Mouse (Mus musculus) cerebellum, adult 18-20 months (tissue): ENCODE measurements around the gene Podxl.
A peak's percentile ranks its signal among the peaks of the same experiment; 100 is the strongest.
"Not testable (repeated sequence)": the region's sequence is repeated elsewhere in the genome, so short reads cannot be mapped to it uniquely, and the experiment has no call there.

Source experiments
- DNase-seq, 2 experiments: peaks; one replicate each; pipeline ENCODE4 v3.0.0; 2021

The Podxl gene

GRCm38 (mm10) chr6:31564901-31565391 lies 1.2 kb upstream of the Podxl start:
- peak in 1 of 2 experiments; percentile 6 for DNase-seq

DNA sequence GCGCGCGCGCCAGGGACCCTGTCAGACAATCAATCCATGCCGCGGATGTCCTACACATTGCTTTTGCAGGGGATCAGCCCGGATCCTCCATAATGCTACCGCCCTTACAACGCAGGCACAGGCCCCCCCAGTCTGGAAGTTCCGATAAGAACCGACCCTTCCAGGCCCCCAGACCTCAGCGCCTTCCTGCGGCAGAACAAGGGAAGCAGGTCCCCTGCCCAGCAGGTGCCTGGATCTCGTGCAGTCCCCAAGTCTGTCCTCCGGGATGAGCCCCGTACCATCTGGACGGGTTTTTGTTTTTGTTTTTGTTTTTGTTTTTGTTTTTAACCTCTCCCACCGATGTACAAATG lies 376 bp upstream of the Podxl start:
- DNase-seq, result no peak

DNA sequence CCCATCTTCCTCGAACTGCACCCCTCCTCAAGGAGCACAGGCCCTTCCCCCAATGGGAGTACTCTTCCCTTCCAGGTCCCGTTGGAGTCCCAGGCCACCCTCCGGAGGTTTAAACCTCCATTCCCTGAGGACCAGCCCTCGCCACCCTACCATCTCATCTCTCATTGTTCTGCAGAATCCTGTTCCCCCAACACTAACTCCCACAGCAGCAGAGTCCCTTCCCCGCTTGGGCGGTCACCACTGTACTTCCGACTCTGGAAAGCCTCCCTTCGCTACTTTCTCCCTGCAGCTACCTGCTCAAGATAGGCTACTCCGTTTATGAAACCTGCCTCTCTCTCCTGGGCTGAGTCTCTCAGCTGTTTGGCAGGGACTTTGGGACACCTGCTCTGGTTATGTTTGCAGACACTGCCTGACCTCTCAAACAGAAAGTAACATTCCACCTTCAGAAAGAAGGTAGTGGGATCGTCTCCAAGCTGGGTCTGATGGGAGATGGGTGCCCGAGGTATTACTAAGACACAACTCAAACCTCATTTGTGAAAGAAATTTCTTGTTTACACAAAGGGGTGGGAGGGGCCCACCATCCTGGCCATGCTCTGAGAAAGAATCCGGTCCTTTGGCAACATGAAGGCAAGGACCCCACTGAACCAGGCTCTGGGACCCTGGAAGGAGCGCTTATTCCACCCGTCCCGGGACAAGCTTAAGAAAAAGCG lies 1.3 kb downstream of the Podxl start:
- no peak for DNase-seq

DNA sequence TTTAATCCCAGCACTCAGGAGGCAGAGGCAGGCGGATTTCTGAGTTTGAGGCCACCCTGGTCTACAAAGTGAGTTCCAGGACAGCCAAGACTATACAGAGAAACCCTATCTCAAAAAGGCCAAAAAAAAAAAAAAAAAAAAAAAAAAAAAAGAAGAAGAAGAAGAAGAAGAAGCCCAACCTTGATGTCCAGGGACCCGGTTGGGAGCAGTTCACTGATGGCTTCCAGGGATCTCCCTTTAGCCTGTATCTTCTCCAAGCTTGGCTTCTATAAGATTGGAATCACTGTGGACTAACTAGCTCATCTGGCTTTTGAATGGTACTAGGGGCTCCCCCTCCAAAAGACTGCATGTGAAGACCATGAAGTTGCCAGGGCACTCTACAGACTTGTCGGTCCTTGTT lies 1.8 kb downstream of the Podxl start:
- not testable (repeated sequence) for DNase-seq

DNA sequence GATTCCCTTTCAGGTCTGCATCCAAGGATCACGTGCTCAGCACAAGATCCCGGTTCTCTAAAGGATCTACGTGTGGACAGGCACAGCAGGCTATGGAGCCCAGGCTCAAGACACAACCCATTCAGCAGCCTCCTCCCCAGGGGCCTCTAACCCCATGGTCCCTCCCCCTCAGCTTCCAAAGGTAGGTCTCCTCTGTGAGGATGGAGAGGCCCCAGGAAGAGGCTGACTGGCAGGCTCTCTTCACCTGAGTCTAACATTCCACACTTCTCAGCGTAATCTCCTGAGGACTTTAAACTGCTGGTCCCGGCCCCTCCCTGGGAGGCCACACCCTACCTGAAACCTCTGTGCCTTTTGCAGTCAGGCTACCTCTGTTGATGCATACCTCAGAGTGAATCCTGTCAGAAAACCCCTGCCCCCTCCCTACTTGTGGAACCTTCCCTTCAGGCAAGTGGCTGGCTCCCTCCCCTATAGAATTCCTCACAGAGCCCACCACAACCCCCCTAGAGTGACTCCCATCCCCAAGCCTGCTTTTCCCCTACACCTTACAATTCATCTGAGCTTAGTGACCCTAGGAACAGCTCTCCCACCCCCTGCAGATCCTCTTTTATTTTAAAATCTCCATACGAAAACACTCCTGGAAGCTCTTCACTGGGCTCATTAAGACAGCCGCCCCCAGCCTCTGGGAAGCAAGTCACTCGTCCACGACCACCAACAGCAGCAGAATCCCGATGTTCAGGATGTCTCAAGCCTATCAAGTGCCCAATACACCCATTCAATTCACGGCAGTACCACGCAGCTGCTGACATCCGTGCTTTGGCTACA lies 3.4 kb downstream of the Podxl start:
- no peak for DNase-seq

GRCm38 (mm10) chr6:31556460-31557100 lies 7.2 kb downstream of the Podxl start:
- no peak for DNase-seq

DNA sequence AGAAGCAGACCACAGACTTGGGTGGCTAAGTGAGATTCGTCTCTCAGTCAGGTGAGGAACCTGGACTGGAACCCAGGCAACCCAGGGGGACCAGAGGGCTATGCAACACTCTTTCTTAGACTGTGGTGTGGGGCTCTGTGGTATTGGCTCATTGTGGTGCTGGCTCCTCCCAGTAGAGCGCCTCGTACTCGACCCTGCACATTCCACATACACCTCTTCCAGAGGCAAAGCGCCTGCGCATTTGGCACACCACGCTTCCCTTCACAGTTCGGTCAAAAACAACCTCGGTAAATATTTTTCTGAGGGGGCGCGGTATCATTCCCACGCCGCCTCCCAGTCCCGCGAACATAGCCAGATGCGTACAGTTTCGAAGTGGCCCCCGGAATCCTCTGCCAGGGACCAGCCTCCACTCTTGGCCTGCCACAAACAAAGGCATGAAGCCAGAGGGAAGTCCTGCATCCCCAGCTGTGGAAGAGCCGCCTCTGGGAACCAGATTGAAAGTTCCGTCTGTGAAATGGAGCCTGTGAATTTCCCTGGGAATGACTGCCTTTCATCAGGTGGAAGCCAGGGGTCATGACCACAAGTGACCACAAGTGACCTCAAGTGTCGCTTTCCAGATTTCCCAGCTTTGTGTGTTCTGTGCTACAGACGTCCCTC lies 12.8 kb downstream of the Podxl start:
- no peak for DNase-seq

DNA sequence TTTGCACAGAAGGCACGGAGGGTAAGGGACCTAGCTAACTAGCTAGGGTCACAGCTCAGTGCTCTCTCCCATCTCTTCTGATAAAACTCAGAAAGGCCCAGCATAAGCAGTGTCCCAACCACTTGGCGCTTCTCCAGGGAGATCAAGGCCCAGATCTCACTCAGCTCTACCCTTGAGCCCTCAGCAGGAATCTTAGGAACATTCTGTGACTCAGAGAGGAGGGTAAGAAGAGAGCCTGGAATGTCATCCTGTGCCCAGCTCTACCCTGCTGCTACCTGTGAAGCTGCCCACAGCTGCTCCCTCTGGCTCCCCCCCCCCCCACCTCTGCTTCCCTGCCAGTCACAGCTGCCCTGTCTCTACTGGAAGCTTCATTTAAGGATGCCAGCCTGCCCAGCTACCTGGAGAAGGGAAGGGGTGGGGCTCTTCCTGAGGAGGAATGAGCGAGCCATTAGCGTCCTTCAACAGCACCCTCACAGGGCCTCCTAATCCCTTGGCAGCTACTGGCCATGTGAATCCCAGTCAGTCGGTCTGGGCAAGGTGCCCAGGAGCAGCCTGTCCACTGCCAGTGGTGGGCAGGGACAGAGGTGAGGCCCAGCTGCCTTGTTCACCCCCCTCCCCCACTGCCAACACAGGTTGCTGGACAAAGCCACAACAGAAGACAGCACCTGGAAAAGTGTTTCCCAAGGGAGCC lies 14.3 kb downstream of the Podxl start:
- no peak for DNase-seq

- no peak for DNase-seq
Measured at GRCm38 (mm10) chr6:31544318-31544717, 19.5 kb downstream of the Podxl start.

- DNase-seq, result no peak
Measured at GRCm38 (mm10) chr6:31540018-31540417, 23.8 kb downstream of the Podxl start.

- DNase-seq, result no peak
Measured at GRCm38 (mm10) chr6:31538112-31538511, 25.7 kb downstream of the Podxl start.

DNA sequence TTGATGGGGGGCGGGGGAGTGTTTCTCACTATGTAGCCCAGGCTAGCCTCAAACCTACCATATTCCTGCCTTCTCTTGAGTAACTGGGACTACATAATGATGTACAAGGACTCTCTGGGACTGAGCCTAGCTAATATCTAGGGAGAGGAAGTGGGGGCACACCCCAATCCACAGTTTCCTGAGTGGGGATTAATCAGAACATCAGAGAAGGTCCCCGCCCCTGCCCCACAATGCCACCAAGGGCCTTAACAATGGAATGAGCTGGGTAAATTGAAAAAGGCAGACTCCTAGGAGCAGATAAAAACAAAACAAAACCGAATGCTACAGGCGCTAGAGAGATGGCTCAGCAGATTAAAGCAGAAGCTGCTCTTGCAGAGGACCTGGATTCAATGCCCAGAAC lies 26.6 kb downstream of the Podxl start:
- DNase-seq, result no peak

DNA sequence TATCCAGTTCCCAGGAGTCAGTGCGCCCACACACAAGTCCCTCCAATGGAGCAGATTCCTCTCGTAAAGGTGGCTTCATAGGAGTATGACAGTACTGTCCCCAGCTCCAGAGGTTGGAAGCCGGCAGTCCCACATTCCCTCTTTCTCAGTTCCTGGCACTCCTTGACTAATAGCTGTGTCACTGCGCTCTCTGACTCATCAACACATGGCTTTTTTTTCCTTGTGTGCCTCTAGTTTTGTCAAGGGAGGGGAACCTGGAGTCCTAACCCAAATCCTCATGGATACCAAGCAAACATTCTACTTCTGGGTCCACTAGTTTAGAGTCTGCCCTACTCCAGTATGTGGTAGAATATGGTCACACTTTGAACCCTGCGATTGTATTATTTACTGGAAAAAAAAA lies 29.1 kb downstream of the Podxl start:
- no peak for DNase-seq

GRCm38 (mm10) chr6:31531880-31532279 lies 31.9 kb downstream of the Podxl start:
- DNase-seq, result no peak

- no peak for DNase-seq
Measured at GRCm38 (mm10) chr6:31528339-31528738, 35.4 kb downstream of the Podxl start.

DNA sequence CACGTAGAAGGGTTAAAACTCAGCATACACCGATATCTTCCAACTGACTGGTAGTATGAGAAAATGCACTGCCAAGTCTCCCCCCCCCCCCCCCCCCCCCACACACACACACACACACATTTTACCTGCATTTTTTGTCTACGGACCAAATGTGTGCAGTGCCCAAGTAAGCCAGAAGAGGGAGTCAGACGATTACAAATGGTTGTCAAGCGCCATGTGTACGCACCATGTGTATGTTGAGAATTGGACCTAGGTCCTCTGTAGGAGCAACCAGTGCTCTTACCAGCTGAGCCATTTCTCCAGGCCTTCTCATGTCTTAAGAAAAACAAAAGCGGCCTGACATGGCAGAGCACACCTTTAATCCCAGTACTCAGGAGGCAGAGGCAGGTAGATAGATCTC lies 35.9 kb downstream of the Podxl start:
- no peak for DNase-seq

- no peak for DNase-seq
Measured at GRCm38 (mm10) chr6:31526929-31527328, 36.9 kb downstream of the Podxl start.

GRCm38 (mm10) chr6:31525231-31525900 lies 38.4 kb downstream of the Podxl start:
- DNase-seq, result peak; percentile 43 to 51

DNA sequence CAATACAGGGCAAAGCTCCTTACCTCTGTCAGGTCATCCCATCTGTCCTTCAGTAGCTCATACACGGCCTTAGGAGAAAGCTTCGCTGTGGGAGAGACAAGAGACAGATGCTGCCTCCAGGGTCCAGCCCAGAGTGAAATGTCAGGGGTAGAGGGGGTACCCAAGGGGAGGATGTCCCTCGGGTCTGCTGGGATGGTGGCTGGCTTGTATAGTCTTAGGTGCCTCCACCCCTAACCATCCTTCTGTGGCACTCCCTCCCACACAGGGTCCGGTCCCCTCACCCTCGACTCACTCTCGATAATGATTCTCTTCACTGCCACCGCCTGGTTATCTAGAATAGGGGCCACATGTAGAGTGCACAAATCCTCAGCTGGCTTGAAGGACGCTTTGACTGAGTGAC lies 39.1 kb downstream of the Podxl start:
- no peak for DNase-seq

- DNase-seq, result no peak
Measured at GRCm38 (mm10) chr6:31524121-31524520, 39.7 kb downstream of the Podxl start.

DNA sequence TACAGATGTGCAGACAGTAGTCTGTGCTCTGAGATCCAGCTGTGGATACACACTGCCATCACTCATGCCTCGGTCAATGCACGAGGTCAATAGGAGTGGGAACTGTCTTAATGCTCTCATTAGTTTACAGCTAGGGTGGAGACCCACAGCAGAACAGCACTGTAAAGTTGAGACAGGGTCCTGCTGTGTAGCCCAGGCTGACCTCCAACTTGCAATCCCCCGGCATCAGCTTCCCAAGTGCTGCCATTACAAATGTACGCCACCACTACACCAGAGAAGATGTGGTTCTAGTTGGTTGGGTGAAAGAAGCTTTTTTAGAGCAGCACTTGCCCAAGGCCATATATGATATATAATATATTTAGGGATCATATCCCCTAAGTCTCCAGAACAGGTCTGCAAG lies 40.1 kb downstream of the Podxl start:
- DNase-seq, result no peak

GRCm38 (mm10) chr6:31523039-31523438 lies 40.7 kb downstream of the Podxl start:
- DNase-seq, result no peak
